Mouse (Mus musculus): ENCODE data around the gene Pkp4.

DNA sequence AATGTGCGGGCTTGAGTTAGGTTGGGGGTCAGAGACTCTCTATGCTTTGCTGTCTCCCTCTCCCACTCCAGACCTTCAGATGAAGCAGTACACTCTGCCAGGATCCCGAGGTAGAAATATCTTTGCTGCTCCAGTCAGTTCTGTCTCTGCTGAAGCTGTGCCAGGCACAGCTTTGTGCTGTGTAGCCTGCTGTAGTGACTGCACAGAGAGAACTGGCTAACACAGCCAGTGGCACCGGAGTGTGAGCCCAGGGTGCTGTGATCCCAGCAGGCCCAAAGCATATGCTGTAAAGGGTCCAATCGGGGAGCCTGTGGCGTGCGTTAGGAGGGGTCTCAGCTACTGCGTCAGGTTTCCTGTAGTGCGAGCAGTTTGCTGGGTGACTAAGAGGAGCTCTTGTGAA, 27.7 kb downstream of the Pkp4 start:
- TF ChIP-seq CTCF (IDR thresholded peaks at IDR 0.05; ENCODE audit: extremely low read depth, insufficient read depth, insufficient read length, insufficient replicate concordance) (no peak), POLR2A (IDR thresholded peaks at IDR 0.05; ENCODE audit: low read depth, low read length) (no peak)

All from spleen, adult 2 months (tissue).